Mouse (Mus musculus): Measurements from ENCODE around the gene Nop10. TPM values are rescaled to one million over a fixed set of nuclear protein-coding genes. Genes with fewer than 3 reads are reported as not detected.
"Not testable (repeated sequence)": the region's sequence is repeated elsewhere in the genome, so short reads cannot be mapped to it uniquely, and the experiment has no call there.

Gene Nop10
- polyA plus RNA-seq, 1 experiment from 2014 or later = 120 TPM

DNA sequence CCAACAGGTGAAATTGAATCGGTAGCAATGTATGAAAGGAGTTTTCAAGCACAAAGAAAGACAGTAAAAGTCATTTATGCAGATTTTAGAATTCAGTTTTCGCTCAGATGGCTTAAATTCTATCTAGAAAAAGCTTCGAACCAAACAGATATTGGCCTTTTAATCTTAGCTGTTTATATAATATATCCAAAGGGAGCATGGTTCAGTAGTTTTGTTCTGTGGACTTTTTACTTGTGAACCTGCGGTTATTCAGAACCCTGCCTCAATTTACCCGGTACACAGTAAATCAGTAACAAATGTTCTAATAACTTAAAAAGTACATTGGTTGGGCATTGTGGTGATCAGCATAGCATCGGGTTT is 23.3 kb downstream of the Nop10 start:
- Histone ChIP-seq H3K9ac (ENCODE audit: low read depth, low read length) (0 out of 2 replicates have a peak overlapping the region, but pooled peaks have one; percentile 11), H3K4me3 (ENCODE audit: low read depth, low read length) (peak overlapping the region; percentile 63)
- 30% methylated on average over 6 of the region's 6 CpGs for WGBS

DNA sequence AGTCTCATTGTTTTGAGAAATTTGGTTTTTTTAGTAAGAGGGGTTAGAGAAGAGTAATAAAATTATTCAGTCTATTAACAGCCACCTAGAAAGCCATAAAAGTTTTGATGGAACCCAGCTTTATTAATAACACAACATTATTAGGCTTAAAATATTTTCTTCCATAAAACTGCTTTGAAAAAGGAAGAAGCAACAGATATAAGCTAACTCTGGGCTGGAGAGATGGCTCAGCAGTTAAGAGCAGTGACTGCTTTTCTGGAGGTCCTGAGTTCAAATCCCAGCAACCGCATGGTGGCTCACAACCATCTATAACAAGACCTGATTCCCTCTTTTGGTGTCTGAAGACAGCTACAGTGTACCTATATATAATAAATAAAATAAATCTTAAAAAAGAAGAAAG is 24.3 kb downstream of the Nop10 start:
- H3K36me3 ChIP-seq (ENCODE audit: control insufficient read depth, insufficient read depth); H3K27me3 ChIP-seq (replicated peaks; ENCODE audit: control insufficient read depth, insufficient read depth, low read length); H3K4me3 ChIP-seq (ENCODE audit: low read depth, low read length); H3K4me2 ChIP-seq (replicated peaks; ENCODE audit: low read depth); H3K9ac ChIP-seq (ENCODE audit: low read depth, low read length); ATAC-seq; H3K4me1 ChIP-seq (replicated peaks; ENCODE audit: control insufficient read depth, insufficient read depth, low read length); H3K27ac ChIP-seq (ENCODE audit: low read depth, low read length); H3K9me3 ChIP-seq (ENCODE audit: control insufficient read depth): not testable (repeated sequence)
- 94% methylated on average over 1 of the region's 1 CpGs for WGBS

More for the DNA sequence above, 23.3 kb downstream of the Nop10 start:
- H3K4me2 ChIP-seq (replicated peaks; ENCODE audit: low read depth) = peak overlapping the region; percentile 82
- no peaks in the 10 kb centered on the region for H3K4me1 ChIP-seq (replicated peaks; ENCODE audit: control insufficient read depth, insufficient read depth, low read length)
- no peaks in the 10 kb centered on the region for H3K36me3 ChIP-seq (ENCODE audit: control insufficient read depth, insufficient read depth)
- H3K9me3 ChIP-seq (ENCODE audit: control insufficient read depth) = no peaks in the 10 kb centered on the region
- H3K27ac ChIP-seq (ENCODE audit: low read depth, low read length) = no peak overlapping the region
- ATAC-seq = no peak
- no peaks in the 10 kb centered on the region for H3K27me3 ChIP-seq (replicated peaks; ENCODE audit: control insufficient read depth, insufficient read depth, low read length)
- TF ChIP-seq CTCF (IDR thresholded peaks at IDR 0.05; ENCODE audit: low read depth) = no peak

DNA sequence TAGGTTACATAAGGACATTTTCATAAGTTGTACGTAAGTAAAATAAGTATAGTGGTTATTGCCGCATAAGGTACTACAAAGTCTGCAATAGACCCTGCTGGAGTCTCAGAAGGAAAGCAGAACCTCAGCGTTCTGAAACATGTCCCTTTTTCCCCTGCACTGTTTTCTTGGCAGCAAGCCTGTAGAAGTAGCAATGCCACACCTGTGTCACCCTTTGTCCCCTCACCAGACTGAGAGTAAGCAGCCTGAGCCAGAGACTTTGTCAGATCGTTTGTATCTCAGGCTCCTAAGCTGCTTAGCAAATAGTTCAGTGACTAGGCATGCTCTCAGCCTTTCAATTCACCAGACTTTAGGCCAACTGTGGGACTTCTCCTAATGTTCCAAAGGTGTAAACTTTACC is 25.3 kb downstream of the Nop10 start:
- H3K36me3 ChIP-seq (ENCODE audit: control insufficient read depth, insufficient read depth) = no peaks in the 10 kb centered on the region
- H3K4me1 ChIP-seq (replicated peaks; ENCODE audit: control insufficient read depth, insufficient read depth, low read length) = no peaks in the 10 kb centered on the region
- no peaks in the 10 kb centered on the region for H3K9me3 ChIP-seq (ENCODE audit: control insufficient read depth)
- no peaks in the 10 kb centered on the region for H3K27me3 ChIP-seq (replicated peaks; ENCODE audit: control insufficient read depth, insufficient read depth, low read length)
- 37% methylated on average over 4 of the region's 4 CpGs for WGBS
- H3K4me2 ChIP-seq (replicated peaks; ENCODE audit: low read depth) = peak overlapping the region; percentile 45; the same call in 1 of the 2 replicates
- H3K27ac ChIP-seq (ENCODE audit: low read depth, low read length) = peak overlapping the region; percentile 62
- no peak overlapping the region for H3K9ac ChIP-seq (ENCODE audit: low read depth, low read length)
- ATAC-seq = peak; percentile 68
- H3K4me3 ChIP-seq (ENCODE audit: low read depth, low read length) = no peak overlapping the region
- TF ChIP-seq CTCF (IDR thresholded peaks at IDR 0.05; ENCODE audit: low read depth) = no peak

DNA sequence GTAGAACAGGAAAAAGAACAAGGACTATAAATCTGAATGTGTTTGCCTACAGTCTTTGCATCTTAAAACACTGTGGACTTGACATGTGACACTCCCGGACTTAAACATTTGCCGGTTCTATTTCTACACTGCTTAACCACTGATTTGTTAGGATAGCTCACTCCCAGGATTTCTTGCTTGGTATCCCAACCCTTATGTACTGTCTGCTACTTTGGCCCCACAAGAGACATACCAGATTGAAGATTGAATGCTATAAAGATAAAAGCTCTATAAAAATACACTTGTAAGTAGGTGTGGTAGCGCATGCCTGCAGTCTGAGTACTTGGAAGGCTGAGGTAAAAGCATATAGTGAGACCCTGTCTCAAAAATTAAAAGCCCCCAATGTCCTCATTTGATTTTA is 27.8 kb downstream of the Nop10 start:
- WGBS = 27% methylated on average over 3 of the region's 3 CpGs
- Histone ChIP-seq H3K36me3 (ENCODE audit: control insufficient read depth, insufficient read depth) (0 out of 2 replicates have a peak, but pooled peaks cover 6% of the 10 kb centered on the region), H3K4me2 (replicated peaks; ENCODE audit: low read depth) (no peak overlapping the region; the same call in 1 of the 2 replicates), H3K27ac (ENCODE audit: low read depth, low read length) (no peak overlapping the region), H3K4me1 (replicated peaks; ENCODE audit: control insufficient read depth, insufficient read depth, low read length) (no peaks in the 10 kb centered on the region), H3K9ac (ENCODE audit: low read depth, low read length) (no peak overlapping the region), H3K27me3 (replicated peaks; ENCODE audit: control insufficient read depth, insufficient read depth, low read length) (no peaks in the 10 kb centered on the region), H3K4me3 (ENCODE audit: low read depth, low read length) (no peak overlapping the region), H3K9me3 (ENCODE audit: control insufficient read depth) (no peaks in the 10 kb centered on the region)
- no peak for TF ChIP-seq CTCF (IDR thresholded peaks at IDR 0.05; ENCODE audit: low read depth)
- ATAC-seq = peak; percentile 53; the same call in 1 of the 2 replicates

DNA sequence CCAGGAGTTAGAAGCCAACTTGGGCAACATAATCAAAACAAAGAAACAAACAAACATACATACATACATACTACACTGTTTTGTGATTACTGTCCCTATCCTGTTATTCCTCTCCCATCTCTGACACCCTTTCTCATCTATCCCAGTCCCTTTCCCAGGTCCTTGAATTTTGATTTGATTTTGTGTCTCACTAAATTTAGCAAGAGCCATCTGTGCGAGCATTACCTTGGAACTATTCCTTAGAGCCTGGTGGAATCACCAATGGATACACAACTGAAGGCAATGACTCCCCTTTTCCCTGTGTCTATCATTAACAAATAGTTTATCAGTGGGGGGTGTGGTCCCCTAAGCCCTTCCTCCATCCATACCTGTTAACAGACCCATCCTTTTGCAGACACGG is 31.1 kb downstream of the Nop10 start:
- no peak overlapping the region for H3K4me3 ChIP-seq (ENCODE audit: low read depth, low read length)
- no peak for ATAC-seq
- 0 out of 2 replicates have a peak, but pooled peaks cover 6% of the 10 kb centered on the region for H3K36me3 ChIP-seq (ENCODE audit: control insufficient read depth, insufficient read depth)
- no peak for TF ChIP-seq CTCF (IDR thresholded peaks at IDR 0.05; ENCODE audit: low read depth)
- 81% methylated on average over 2 of the region's 2 CpGs for WGBS
- H3K27ac ChIP-seq (ENCODE audit: low read depth, low read length) = no peak overlapping the region
- H3K4me1 ChIP-seq (replicated peaks; ENCODE audit: control insufficient read depth, insufficient read depth, low read length) = no peaks in the 10 kb centered on the region
- no peak overlapping the region for H3K4me2 ChIP-seq (replicated peaks; ENCODE audit: low read depth)
- no peaks in the 10 kb centered on the region for H3K9me3 ChIP-seq (ENCODE audit: control insufficient read depth)
- H3K9ac ChIP-seq (ENCODE audit: low read depth, low read length) = no peak overlapping the region
- H3K27me3 ChIP-seq (replicated peaks; ENCODE audit: control insufficient read depth, insufficient read depth, low read length) = no peaks in the 10 kb centered on the region

DNA sequence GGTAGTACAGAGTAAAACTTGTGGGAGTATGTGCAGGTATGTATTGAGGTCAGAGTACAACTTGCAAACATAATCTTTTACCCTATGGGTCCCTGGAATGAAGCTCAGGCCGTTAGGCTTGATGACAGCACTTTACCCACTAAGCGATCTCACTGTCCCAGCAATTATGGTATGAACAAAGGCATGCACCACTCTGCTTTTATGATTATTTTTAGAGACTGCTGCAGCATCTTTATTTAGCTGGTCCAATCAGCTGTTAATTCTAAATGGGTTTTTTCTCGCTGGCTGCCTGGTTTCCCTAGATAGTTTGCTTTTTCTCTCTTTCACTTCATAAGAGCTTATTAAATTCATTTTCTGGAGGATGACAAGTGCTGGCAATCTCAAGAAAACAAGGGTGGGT is 34.5 kb downstream of the Nop10 start:
- Histone ChIP-seq H3K9me3 (ENCODE audit: control insufficient read depth) (no peaks in the 10 kb centered on the region), H3K27ac (ENCODE audit: low read depth, low read length) (no peak overlapping the region), H3K27me3 (replicated peaks; ENCODE audit: control insufficient read depth, insufficient read depth, low read length) (no peaks in the 10 kb centered on the region), H3K4me2 (replicated peaks; ENCODE audit: low read depth) (no peak overlapping the region), H3K4me1 (replicated peaks; ENCODE audit: control insufficient read depth, insufficient read depth, low read length) (0 out of 2 replicates have a peak, but pooled peaks cover 6% of the 10 kb centered on the region), H3K4me3 (ENCODE audit: low read depth, low read length) (no peak overlapping the region), H3K9ac (ENCODE audit: low read depth, low read length) (no peak overlapping the region), H3K36me3 (ENCODE audit: control insufficient read depth, insufficient read depth) (0 out of 2 replicates have a peak, but pooled peaks cover 6% of the 10 kb centered on the region)
- no peak for TF ChIP-seq CTCF (IDR thresholded peaks at IDR 0.05; ENCODE audit: low read depth)
- WGBS = 47% methylated on average over 3 of the region's 3 CpGs
- ATAC-seq = no peak

DNA sequence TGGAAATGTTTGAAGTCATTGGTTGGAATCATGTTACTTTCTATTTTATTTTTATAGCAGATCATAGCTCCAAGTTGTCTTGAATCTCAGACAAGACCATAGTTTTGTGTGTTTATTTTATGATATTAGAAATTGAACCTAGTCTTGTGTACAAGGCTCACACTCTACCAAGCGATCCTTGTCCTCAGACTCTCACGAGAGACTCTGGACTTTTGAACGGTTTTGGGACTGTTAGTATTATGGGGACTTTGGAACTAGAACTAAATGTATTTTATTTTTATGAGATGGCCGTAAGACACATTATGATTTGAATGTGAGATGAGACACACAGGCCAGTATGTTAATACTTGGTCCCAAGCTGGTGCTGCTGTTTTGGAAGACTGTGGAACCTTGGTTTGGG is 36.5 kb downstream of the Nop10 start:
- no peaks in the 10 kb centered on the region for H3K27me3 ChIP-seq (replicated peaks; ENCODE audit: control insufficient read depth, insufficient read depth, low read length)
- no peak overlapping the region for H3K9ac ChIP-seq (ENCODE audit: low read depth, low read length)
- TF ChIP-seq CTCF (IDR thresholded peaks at IDR 0.05; ENCODE audit: low read depth) = no peak
- no peak overlapping the region for H3K4me3 ChIP-seq (ENCODE audit: low read depth, low read length)
- no peaks in the 10 kb centered on the region for H3K9me3 ChIP-seq (ENCODE audit: control insufficient read depth)
- ATAC-seq = peak; percentile 67
- 0 out of 2 replicates have a peak, but pooled peaks cover 6% of the 10 kb centered on the region for H3K36me3 ChIP-seq (ENCODE audit: control insufficient read depth, insufficient read depth)
- H3K4me2 ChIP-seq (replicated peaks; ENCODE audit: low read depth) = no peak overlapping the region
- 0 out of 2 replicates have a peak, but pooled peaks cover 6% of the 10 kb centered on the region for H3K4me1 ChIP-seq (replicated peaks; ENCODE audit: control insufficient read depth, insufficient read depth, low read length)
- no peak overlapping the region for H3K27ac ChIP-seq (ENCODE audit: low read depth, low read length)
- WGBS = 40% methylated on average over 4 of the region's 4 CpGs
